Mouse (Mus musculus): ENCODE measurements at regions not wholly inside any gene's neighbourhood (a gene's known extent, or its start where the extent isn't known, plus 50 kb on each side); places are given as distances from the start of the nearest gene placed in this dataset.

DNA sequence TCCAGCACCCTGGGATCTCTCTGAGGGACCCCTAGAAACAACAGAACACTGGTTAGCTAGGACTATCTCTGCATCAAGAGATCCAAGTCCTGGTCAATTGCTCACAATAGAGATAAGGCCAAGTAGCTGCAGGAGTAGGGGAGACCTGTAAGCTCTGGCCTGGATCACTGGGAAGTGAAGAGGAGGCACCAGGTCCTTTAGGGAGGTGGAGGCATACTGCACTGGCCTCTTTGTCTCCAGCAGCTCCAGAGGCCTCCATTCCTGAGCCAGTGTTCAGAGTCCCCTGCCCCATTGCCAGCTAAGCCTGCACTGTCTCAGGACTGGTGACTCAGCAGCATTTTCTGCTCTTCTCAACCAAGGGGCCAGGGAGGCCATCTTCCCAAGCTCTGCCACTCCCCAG, 262.3 kb upstream of the Gm4791 start:
- H3K9ac ChIP-seq (replicated peaks; ENCODE audit: low read depth, low read length), result no peak overlapping the region
- H3K4me3 ChIP-seq (ENCODE audit: low read depth, low read length), result no peak overlapping the region
- no peak overlapping the region for H3K4me2 ChIP-seq (ENCODE audit: low read depth, low read length)
- H3K4me1 ChIP-seq (ENCODE audit: control insufficient read depth, insufficient read depth, low read length), result peaks cover 7% of the 10 kb centered on the region; the same call in 1 of the 2 replicates
- H3K27ac ChIP-seq (ENCODE audit: low read depth, low read length), result no peak overlapping the region
- H3K27me3 ChIP-seq (ENCODE audit: control insufficient read depth, insufficient read depth, low read length), result no peaks in the 10 kb centered on the region
- no peak for ATAC-seq (ENCODE audit: low read depth)
- no peaks in the 10 kb centered on the region for H3K36me3 ChIP-seq (ENCODE audit: control insufficient read depth, insufficient read depth, low read length)
- no peaks in the 10 kb centered on the region for H3K9me3 ChIP-seq (ENCODE audit: control insufficient read depth, low read length)

DNA sequence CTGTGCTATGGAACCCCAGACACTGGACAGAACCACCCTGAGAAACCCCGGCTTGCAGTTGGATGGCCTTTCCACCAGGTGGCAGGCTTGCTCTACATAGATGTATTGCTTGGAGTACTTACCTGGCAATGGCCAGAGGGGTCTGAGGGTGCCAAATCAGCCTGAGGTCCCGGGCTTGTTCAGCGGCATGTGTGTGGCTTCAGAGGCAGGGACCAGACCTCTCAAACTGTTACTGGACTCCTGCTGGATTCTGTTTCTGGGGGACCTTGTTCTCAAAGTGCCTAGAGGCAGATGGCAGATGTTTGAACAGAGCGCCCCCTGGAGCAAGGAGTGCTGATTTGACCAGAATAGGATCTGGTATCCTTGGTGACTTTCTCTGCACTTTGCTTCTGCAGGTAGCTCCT, 262.9 kb upstream of the Gm4791 start:
- Histone ChIP-seq H3K9me3 (ENCODE audit: control insufficient read depth, low read length) (no peaks in the 10 kb centered on the region), H3K27me3 (ENCODE audit: control insufficient read depth, insufficient read depth, low read length) (no peaks in the 10 kb centered on the region), H3K4me2 (ENCODE audit: low read depth, low read length) (no peak overlapping the region), H3K4me3 (ENCODE audit: low read depth, low read length) (no peak overlapping the region), H3K27ac (ENCODE audit: low read depth, low read length) (no peak overlapping the region), H3K4me1 (ENCODE audit: control insufficient read depth, insufficient read depth, low read length) (peaks cover 7% of the 10 kb centered on the region; the same call in 1 of the 2 replicates), H3K9ac (replicated peaks; ENCODE audit: low read depth, low read length) (no peak overlapping the region), H3K36me3 (ENCODE audit: control insufficient read depth, insufficient read depth, low read length) (no peaks in the 10 kb centered on the region)
- 9% methylated on average over 4 of the region's 4 CpGs for WGBS
- peak; percentile 54; the same call in 1 of the 2 replicates for ATAC-seq (ENCODE audit: low read depth)

DNA sequence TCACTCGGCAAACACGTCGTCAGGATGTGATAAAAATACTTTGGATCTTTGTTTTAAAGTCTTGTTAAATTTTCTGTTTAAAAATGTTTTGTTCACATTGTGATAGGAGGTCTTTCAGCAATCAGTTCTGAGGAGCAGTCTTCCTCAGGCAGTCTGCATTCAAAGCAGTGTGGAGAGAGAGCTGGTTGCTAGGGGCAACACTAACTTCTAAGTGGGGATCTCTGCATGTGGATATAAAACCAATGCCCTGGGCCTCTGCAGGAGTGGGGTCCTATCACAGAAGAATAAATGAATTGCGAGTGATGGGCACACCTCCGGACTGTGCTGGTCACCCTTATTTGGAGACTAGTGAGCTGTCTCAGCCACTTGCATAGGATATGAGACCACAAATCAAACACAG, 270.1 kb upstream of the Gm4791 start:
- H3K4me1 ChIP-seq (ENCODE audit: control insufficient read depth, insufficient read depth, low read length), result no peaks in the 10 kb centered on the region
- no peak overlapping the region for H3K4me3 ChIP-seq (ENCODE audit: low read depth, low read length)
- peak; percentile 46; the same call in 1 of the 2 replicates for ATAC-seq (ENCODE audit: low read depth)
- no peaks in the 10 kb centered on the region for H3K9me3 ChIP-seq (ENCODE audit: control insufficient read depth, low read length)
- no peak overlapping the region for H3K4me2 ChIP-seq (ENCODE audit: low read depth, low read length)
- 16% methylated on average over 5 of the region's 5 CpGs for WGBS
- no peak overlapping the region for H3K9ac ChIP-seq (replicated peaks; ENCODE audit: low read depth, low read length)
- H3K27ac ChIP-seq (ENCODE audit: low read depth, low read length), result no peak overlapping the region
- H3K27me3 ChIP-seq (ENCODE audit: control insufficient read depth, insufficient read depth, low read length), result no peaks in the 10 kb centered on the region
- no peaks in the 10 kb centered on the region for H3K36me3 ChIP-seq (ENCODE audit: control insufficient read depth, insufficient read depth, low read length)

- ATAC-seq (ENCODE audit: low read depth), result no peak
- Histone ChIP-seq H3K36me3 (ENCODE audit: control insufficient read depth, insufficient read depth, low read length) (no peaks in the 10 kb centered on the region), H3K4me2 (ENCODE audit: low read depth, low read length) (no peak overlapping the region), H3K27me3 (ENCODE audit: control insufficient read depth, insufficient read depth, low read length) (no peaks in the 10 kb centered on the region), H3K9ac (replicated peaks; ENCODE audit: low read depth, low read length) (no peak overlapping the region), H3K4me3 (ENCODE audit: low read depth, low read length) (no peak overlapping the region), H3K4me1 (ENCODE audit: control insufficient read depth, insufficient read depth, low read length) (no peaks in the 10 kb centered on the region), H3K9me3 (ENCODE audit: control insufficient read depth, low read length) (no peaks in the 10 kb centered on the region), H3K27ac (ENCODE audit: low read depth, low read length) (no peak overlapping the region)
- WGBS, result 80% methylated on average over 5 of the region's 5 CpGs
Observed at GRCm38 (mm10) chr9:46724231-46724630, 274.3 kb upstream of the Gm4791 start.

- no peaks in the 10 kb centered on the region for H3K27me3 ChIP-seq (ENCODE audit: control insufficient read depth, insufficient read depth, low read length)
- 93% methylated on average over 10 of the region's 10 CpGs for WGBS
Observed at GRCm38 (mm10) chr9:46713415-46713814, 285.1 kb upstream of the Gm4791 start.

DNA sequence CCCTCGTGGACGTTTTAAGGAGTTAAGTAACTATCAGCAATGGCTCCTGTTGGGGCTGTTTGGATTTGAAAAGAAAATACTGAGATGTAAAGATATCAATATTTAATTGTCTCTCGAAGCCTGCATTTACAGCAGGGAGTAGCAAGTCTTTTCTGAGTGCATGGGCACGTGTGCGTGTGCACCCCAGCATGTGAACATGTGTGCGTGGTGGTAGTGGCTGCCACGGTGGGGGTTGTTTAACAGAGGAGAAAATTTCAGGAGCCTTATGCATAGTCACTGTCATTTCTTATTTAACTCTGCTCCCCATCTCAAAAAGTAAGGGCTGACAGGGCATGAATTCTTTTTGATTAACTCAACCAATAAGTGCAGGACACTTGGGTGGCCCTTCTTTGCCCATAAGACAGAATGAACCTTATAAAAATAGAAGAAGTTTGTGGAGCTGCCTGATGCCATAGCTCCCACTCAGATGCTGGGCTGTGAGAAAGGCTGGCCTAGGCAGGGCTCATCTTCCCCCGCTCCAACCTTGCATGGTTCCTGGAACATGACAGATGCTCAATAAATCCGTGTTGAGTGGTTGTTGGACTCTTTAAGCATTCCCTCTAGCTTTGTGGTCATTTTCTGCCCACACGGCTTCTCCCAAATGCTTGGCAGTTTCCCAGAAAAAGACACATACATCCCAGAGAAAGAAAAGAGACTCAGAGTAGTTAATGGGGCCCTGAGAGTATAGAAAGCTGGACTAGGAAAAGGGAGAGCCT, 294.2 kb upstream of the Gm4791 start:
- no peak overlapping the region for H3K4me2 ChIP-seq (ENCODE audit: low read depth, low read length)
- no peak for ATAC-seq (ENCODE audit: low read depth)
- no peak overlapping the region for H3K4me3 ChIP-seq (ENCODE audit: low read depth, low read length)
- 50% methylated on average over 10 of the region's 10 CpGs for WGBS
- H3K9ac ChIP-seq (replicated peaks; ENCODE audit: low read depth, low read length), result no peak overlapping the region
- H3K4me1 ChIP-seq (ENCODE audit: control insufficient read depth, insufficient read depth, low read length), result 0 out of 2 replicates have a peak, but pooled peaks cover 9% of the 10 kb centered on the region
- H3K27me3 ChIP-seq (ENCODE audit: control insufficient read depth, insufficient read depth, low read length), result no peaks in the 10 kb centered on the region
- H3K36me3 ChIP-seq (ENCODE audit: control insufficient read depth, insufficient read depth, low read length), result no peaks in the 10 kb centered on the region
- no peaks in the 10 kb centered on the region for H3K9me3 ChIP-seq (ENCODE audit: control insufficient read depth, low read length)
- no peak overlapping the region for H3K27ac ChIP-seq (ENCODE audit: low read depth, low read length)

More at GRCm38 (mm10) chr9:46713415-46713814, 285.1 kb upstream of the Gm4791 start:
- Histone ChIP-seq H3K4me3 (ENCODE audit: low read depth, low read length) (no peak overlapping the region), H3K36me3 (ENCODE audit: control insufficient read depth, insufficient read depth, low read length) (no peaks in the 10 kb centered on the region), H3K9ac (replicated peaks; ENCODE audit: low read depth, low read length) (no peak overlapping the region), H3K27ac (ENCODE audit: low read depth, low read length) (no peak overlapping the region), H3K9me3 (ENCODE audit: control insufficient read depth, low read length) (no peaks in the 10 kb centered on the region), H3K4me2 (ENCODE audit: low read depth, low read length) (no peak overlapping the region), H3K4me1 (ENCODE audit: control insufficient read depth, insufficient read depth, low read length) (no peaks in the 10 kb centered on the region)
- no peak for ATAC-seq (ENCODE audit: low read depth)

GRCm38 (mm10) chr9:46703674-46704073, 294.9 kb upstream of the Gm4791 start:
- no peaks in the 10 kb centered on the region for H3K36me3 ChIP-seq (ENCODE audit: control insufficient read depth, insufficient read depth, low read length)
- H3K4me3 ChIP-seq (ENCODE audit: low read depth, low read length), result no peak overlapping the region
- 32% methylated on average over 8 of the region's 8 CpGs for WGBS
- 0 out of 2 replicates have a peak, but pooled peaks cover 9% of the 10 kb centered on the region for H3K4me1 ChIP-seq (ENCODE audit: control insufficient read depth, insufficient read depth, low read length)
- no peak overlapping the region for H3K27ac ChIP-seq (ENCODE audit: low read depth, low read length)
- H3K27me3 ChIP-seq (ENCODE audit: control insufficient read depth, insufficient read depth, low read length), result no peaks in the 10 kb centered on the region
- no peak overlapping the region for H3K4me2 ChIP-seq (ENCODE audit: low read depth, low read length)
- H3K9me3 ChIP-seq (ENCODE audit: control insufficient read depth, low read length), result no peaks in the 10 kb centered on the region
- H3K9ac ChIP-seq (replicated peaks; ENCODE audit: low read depth, low read length), result no peak overlapping the region
- ATAC-seq (ENCODE audit: low read depth), result no peak

GRCm38 (mm10) chr9:46702901-46703636, 295.5 kb upstream of the Gm4791 start:
- Histone ChIP-seq H3K4me3 (ENCODE audit: low read depth, low read length) (no peak overlapping the region), H3K4me1 (ENCODE audit: control insufficient read depth, insufficient read depth, low read length) (0 out of 2 replicates have a peak, but pooled peaks cover 9% of the 10 kb centered on the region), H3K4me2 (ENCODE audit: low read depth, low read length) (no peak overlapping the region), H3K36me3 (ENCODE audit: control insufficient read depth, insufficient read depth, low read length) (no peaks in the 10 kb centered on the region), H3K9ac (replicated peaks; ENCODE audit: low read depth, low read length) (no peak overlapping the region), H3K9me3 (ENCODE audit: control insufficient read depth, low read length) (no peaks in the 10 kb centered on the region), H3K27ac (ENCODE audit: low read depth, low read length) (no peak overlapping the region; the same call in 1 of the 2 replicates), H3K27me3 (ENCODE audit: control insufficient read depth, insufficient read depth, low read length) (no peaks in the 10 kb centered on the region)
- WGBS, result 42% methylated on average over 13 of the region's 13 CpGs
- no peak for ATAC-seq (ENCODE audit: low read depth)

Data from neural tube, embryonic 14.5 days (tissue).